Mouse (Mus musculus): ENCODE results near the gene Acp4. TPM values are rescaled to one million over a fixed set of nuclear protein-coding genes. Genes with fewer than 3 reads are reported as not detected.
"Not testable (repeated sequence)": the region's sequence is repeated elsewhere in the genome, so short reads cannot be mapped to it uniquely, and the experiment has no call there.

Gene Acp4
- total RNA-seq, 2 experiments from 2014 or later, result not detected

GRCm38 (mm10) chr7:44269397-44269796 is 12.2 kb upstream of the Acp4 start:
- no peak for ATAC-seq (replicated peaks; ENCODE audit: low FRiP score, poor library complexity, severe bottlenecking)

GRCm38 (mm10) chr7:44268117-44268516 is 10.9 kb upstream of the Acp4 start:
- ATAC-seq (replicated peaks; ENCODE audit: low FRiP score, poor library complexity, severe bottlenecking), result no peak

GRCm38 (mm10) chr7:44262791-44263643 is 5.8 kb upstream of the Acp4 start:
- peak; percentile 87 for ATAC-seq (replicated peaks; ENCODE audit: low FRiP score, poor library complexity, severe bottlenecking)

- no peak for ATAC-seq (replicated peaks; ENCODE audit: low FRiP score, poor library complexity, severe bottlenecking)
Observed at GRCm38 (mm10) chr7:44261147-44261546, 4.0 kb upstream of the Acp4 start, which contains the start of gene Gm15517. Gm15517 (plus strand) TSS chr7:44261447.

GRCm38 (mm10) chr7:44260410-44260809 is 3.2 kb upstream of the Acp4 start:
- ATAC-seq (replicated peaks; ENCODE audit: low FRiP score, poor library complexity, severe bottlenecking), result no peak

- no peak for ATAC-seq (replicated peaks; ENCODE audit: low FRiP score, poor library complexity, severe bottlenecking)
Observed at GRCm38 (mm10) chr7:44254930-44255329, 2.2 kb downstream of the Acp4 start.

GRCm38 (mm10) chr7:44253023-44253616 is 4.1 kb downstream of the Acp4 start:
- no peak for ATAC-seq (replicated peaks; ENCODE audit: low FRiP score, poor library complexity, severe bottlenecking)

- ATAC-seq (replicated peaks; ENCODE audit: low FRiP score, poor library complexity, severe bottlenecking), result not testable (repeated sequence)
Observed at GRCm38 (mm10) chr7:44250732-44251275, 6.4 kb downstream of the Acp4 start.

GRCm38 (mm10) chr7:44249248-44249647 is 7.9 kb downstream of the Acp4 start:
- no peak for ATAC-seq (replicated peaks; ENCODE audit: low FRiP score, poor library complexity, severe bottlenecking)

- ATAC-seq (replicated peaks; ENCODE audit: low FRiP score, poor library complexity, severe bottlenecking), result no peak
Observed at GRCm38 (mm10) chr7:44247971-44248370, 9.2 kb downstream of the Acp4 start.

GRCm38 (mm10) chr7:44246984-44247470 is 10.2 kb downstream of the Acp4 start:
- ATAC-seq (replicated peaks; ENCODE audit: low FRiP score, poor library complexity, severe bottlenecking), result peak; percentile 9; the same call in 1 of the 2 replicates

- ATAC-seq (replicated peaks; ENCODE audit: low FRiP score, poor library complexity, severe bottlenecking), result peak; percentile 87
Observed at GRCm38 (mm10) chr7:44246055-44246983, 10.9 kb downstream of the Acp4 start, which contains the start of the genes 1700028J19Rik and 2410002F23Rik. 1700028J19Rik (minus strand) TSS chr7:44246695. 2410002F23Rik (plus strand) TSS chr7:44246722.

- no peak for ATAC-seq (replicated peaks; ENCODE audit: low FRiP score, poor library complexity, severe bottlenecking)
Observed at GRCm38 (mm10) chr7:44244080-44244479, 13.1 kb downstream of the Acp4 start.

- ATAC-seq (replicated peaks; ENCODE audit: low FRiP score, poor library complexity, severe bottlenecking), result no peak
Observed at GRCm38 (mm10) chr7:44241163-44241562, 16.0 kb downstream of the Acp4 start.

- ATAC-seq (replicated peaks; ENCODE audit: low FRiP score, poor library complexity, severe bottlenecking), result no peak
Observed at GRCm38 (mm10) chr7:44240712-44241111, 16.5 kb downstream of the Acp4 start.

- ATAC-seq (replicated peaks; ENCODE audit: low FRiP score, poor library complexity, severe bottlenecking), result no peak
Observed at GRCm38 (mm10) chr7:44239913-44240312, 17.3 kb downstream of the Acp4 start.

- no peak for ATAC-seq (replicated peaks; ENCODE audit: low FRiP score, poor library complexity, severe bottlenecking)
Observed at GRCm38 (mm10) chr7:44235909-44236308, 21.3 kb downstream of the Acp4 start, which contains the start of gene Gm36864. Gm36864 (plus strand) TSS chr7:44236177.

- ATAC-seq (replicated peaks; ENCODE audit: low FRiP score, poor library complexity, severe bottlenecking), result no peak
Observed at GRCm38 (mm10) chr7:44225076-44225475, 32.1 kb downstream of the Acp4 start, which contains the start of gene Klk1. Klk1 (plus strand) TSS chr7:44225360.

- not testable (repeated sequence) for ATAC-seq (replicated peaks; ENCODE audit: low FRiP score, poor library complexity, severe bottlenecking)
Observed at GRCm38 (mm10) chr7:44222335-44222734, 34.8 kb downstream of the Acp4 start.

All from erythroid progenitor cell, adult 5-6 weeks (primary cell).